Mouse (Mus musculus) liver, postnatal 0 days (tissue): ENCODE results near the gene Ptgr1. TPM values are rescaled to one million over a fixed set of nuclear protein-coding genes. Genes with fewer than 3 reads are reported as not detected.

ENCODE experiments used
- ATAC-seq: fragments of 200-750 bp; cut with Nextera tagmentation; 2 replicates; pipeline ENCODE4 v1.8.0; 2017; ENCODE audit warnings: mild to moderate bottlenecking, moderate library complexity
- DNase-seq: peaks from one replicate; pipeline ENCODE4 v3.0.0-alpha.2; 2016
- H3K27ac ChIP-seq: fragments of 300-500 bp; sonication (generic); 2 replicates; pipeline ENCODE4 v1.5.1; 2014; ENCODE audit warnings: antibody characterized with exemption, moderate library complexity, mild to moderate bottlenecking, low read depth
- H3K27me3 ChIP-seq: fragments of 300-500 bp; sonication (generic); 2 replicates; pipeline ENCODE4 v1.6.1; 2014; ENCODE audit warnings: low read length, control low read depth, mixed read lengths; ENCODE audit not compliant: insufficient read depth
- H3K36me3 ChIP-seq: fragments of 300-500 bp; sonication (generic); replicated peaks from 2 replicates; pipeline ENCODE4 v1.6.1; 2014; ENCODE audit warnings: mild to moderate bottlenecking, control low read depth, low read length, moderate library complexity, mixed read lengths; ENCODE audit not compliant: insufficient read depth
- H3K4me1 ChIP-seq: fragments of 300-500 bp; sonication (generic); 2 replicates; pipeline ENCODE4 v1.6.1; 2014; ENCODE audit warnings: antibody characterized with exemption, mild to moderate bottlenecking, control low read depth; ENCODE audit not compliant: insufficient read depth
- H3K4me2 ChIP-seq: fragments of 300-500 bp; sonication (generic); 2 replicates; pipeline ENCODE4 v1.6.1; 2014; ENCODE audit warnings: low read depth, mild to moderate bottlenecking, low read length, moderate library complexity, mixed read lengths
- H3K4me3 ChIP-seq: fragments of 300-500 bp; sonication (generic); 2 replicates; pipeline ENCODE4 v1.5.1; 2014; ENCODE audit warnings: low read depth, low read length
- H3K9ac ChIP-seq: fragments of 300-500 bp; sonication (generic); replicated peaks from 2 replicates; pipeline ENCODE4 v1.6.1; 2014; ENCODE audit warnings: mild to moderate bottlenecking, moderate library complexity
- H3K9me3 ChIP-seq: fragments of 300-500 bp; sonication (generic); 2 replicates; pipeline ENCODE4 v1.6.1; 2016; ENCODE audit warnings: mild to moderate bottlenecking, control low read depth, low read length, mixed read lengths
- CTCF ChIP-seq: sonication (generic); IDR thresholded peaks from 2 replicates; pipeline ENCODE4 v1.5.1; 2016; ENCODE audit warnings: antibody characterized with exemption, low read depth
- EP300 ChIP-seq: IDR thresholded peaks from 2 replicates; pipeline ENCODE4 v1.6.1; 2016; ENCODE audit warnings: antibody characterized with exemption, low read depth, mild to moderate bottlenecking
- WGBS: fragments of 180-500 bp; shearing (Covaris S2); extraction: QIAGEN DNeasy Blood & Tissue Kit; methylation state at CpG from one replicate; pipeline ENCODE4 v1.1.7; 2014; ENCODE audit not compliant: insufficient replicate concordance; 5-methylcytosine and 5-hydroxymethylcytosine counted together
- polyA plus RNA-seq: library from polyadenylated mRNA; unstranded; fragments of >200 nt; fragmentation: Nextera tagmentation; extraction: Ambion mirVana; gene quantifications from 2 replicates; pipeline ENCODE4 v1.2.1, GENCODE M21; 2015

Gene Ptgr1
- polyA plus RNA-seq, 1 experiment from 2014 or later = 6.8 TPM

GRCm38 (mm10) chr4:58981421-58981820 lies 5.5 kb downstream of the Ptgr1 start:
- no peak overlapping the region for H3K27ac ChIP-seq
- no peak for ATAC-seq
- no peak overlapping the region for H3K4me2 ChIP-seq
- no peaks in the 10 kb centered on the region for H3K27me3 ChIP-seq
- H3K4me3 ChIP-seq = no peak overlapping the region
- 0 out of 2 replicates have a peak, but pooled peaks cover 7% of the 10 kb centered on the region for H3K36me3 ChIP-seq
- WGBS = 78% methylated on average over 6 of the region's 6 CpGs
- TF ChIP-seq CTCF = no peak
- no peak overlapping the region for H3K9ac ChIP-seq
- H3K9me3 ChIP-seq = no peaks in the 10 kb centered on the region
- no peak for DNase-seq
- H3K4me1 ChIP-seq = peaks cover 3% of the 10 kb centered on the region

- Histone ChIP-seq H3K27me3 (no peaks in the 10 kb centered on the region), H3K9ac (no peak overlapping the region), H3K36me3 (peaks cover 15% of the 10 kb centered on the region), H3K4me1 (peaks cover 3% of the 10 kb centered on the region), H3K27ac (no peak overlapping the region), H3K4me2 (no peak overlapping the region), H3K4me3 (no peak overlapping the region), H3K9me3 (no peaks in the 10 kb centered on the region)
- WGBS = 85% methylated on average over 5 of the region's 5 CpGs
- TF ChIP-seq EP300 = no peak
- TF ChIP-seq CTCF = no peak
- ATAC-seq = no peak
- no peak for DNase-seq
Measured at GRCm38 (mm10) chr4:58975711-58976110, 11.2 kb downstream of the Ptgr1 start.

GRCm38 (mm10) chr4:58970678-58971077 lies 16.2 kb downstream of the Ptgr1 start:
- 59% methylated on average over 4 of the region's 4 CpGs for WGBS
- Histone ChIP-seq H3K4me2 (peak overlapping the region; percentile 40; the same call in 1 of the 2 replicates), H3K4me1 (peaks cover 7% of the 10 kb centered on the region), H3K36me3 (peaks cover 13% of the 10 kb centered on the region), H3K27ac (no peak overlapping the region), H3K9ac (no peak overlapping the region), H3K9me3 (no peaks in the 10 kb centered on the region), H3K27me3 (no peaks in the 10 kb centered on the region), H3K4me3 (no peak overlapping the region)
- peak; percentile 60 for DNase-seq
- ATAC-seq = peak; percentile 85
- TF ChIP-seq CTCF = no peak
- peak; percentile 78 for TF ChIP-seq EP300

GRCm38 (mm10) chr4:58965136-58965535 lies 21.8 kb downstream of the Ptgr1 start:
- no peak overlapping the region for H3K4me3 ChIP-seq
- H3K4me2 ChIP-seq = no peak overlapping the region
- TF ChIP-seq EP300 = no peak
- TF ChIP-seq CTCF = no peak
- H3K4me1 ChIP-seq = no peaks in the 10 kb centered on the region; the same call in 1 of the 2 replicates
- H3K27ac ChIP-seq = no peak overlapping the region
- no peaks in the 10 kb centered on the region for H3K27me3 ChIP-seq
- no peak overlapping the region for H3K9ac ChIP-seq
- DNase-seq (no peak), ATAC-seq (no peak)
- no peaks in the 10 kb centered on the region for H3K9me3 ChIP-seq
- H3K36me3 ChIP-seq = no peaks in the 10 kb centered on the region
- WGBS = 81% methylated on average over 1 of the region's 1 CpGs

GRCm38 (mm10) chr4:58963271-58963670 lies 23.6 kb downstream of the Ptgr1 start:
- Histone ChIP-seq H3K9me3 (no peaks in the 10 kb centered on the region), H3K27me3 (no peaks in the 10 kb centered on the region), H3K4me1 (no peaks in the 10 kb centered on the region), H3K9ac (no peak overlapping the region), H3K36me3 (no peaks in the 10 kb centered on the region), H3K27ac (no peak overlapping the region), H3K4me3 (no peak overlapping the region), H3K4me2 (no peak overlapping the region)
- 81% methylated on average over 4 of the region's 4 CpGs for WGBS
- ATAC-seq (no peak), DNase-seq (no peak)
- TF ChIP-seq CTCF = no peak
- no peak for TF ChIP-seq EP300

GRCm38 (mm10) chr4:58961719-58962118 lies 25.2 kb downstream of the Ptgr1 start:
- Histone ChIP-seq H3K27ac (no peak overlapping the region), H3K9ac (no peak overlapping the region), H3K4me2 (no peak overlapping the region), H3K4me3 (no peak overlapping the region), H3K4me1 (no peaks in the 10 kb centered on the region), H3K27me3 (no peaks in the 10 kb centered on the region), H3K36me3 (no peaks in the 10 kb centered on the region), H3K9me3 (no peaks in the 10 kb centered on the region)
- 85% methylated on average over 15 of the region's 15 CpGs for WGBS
- TF ChIP-seq CTCF (no peak), EP300 (no peak)
- ATAC-seq (no peak), DNase-seq (no peak)

- TF ChIP-seq CTCF (no peak), EP300 (no peak)
- Histone ChIP-seq H3K4me2 (no peak overlapping the region), H3K9me3 (no peaks in the 10 kb centered on the region), H3K27me3 (no peaks in the 10 kb centered on the region), H3K27ac (no peak overlapping the region), H3K9ac (no peak overlapping the region), H3K36me3 (no peaks in the 10 kb centered on the region), H3K4me3 (no peak overlapping the region), H3K4me1 (no peaks in the 10 kb centered on the region)
- 85% methylated on average over 11 of the region's 11 CpGs for WGBS
- ATAC-seq (no peak), DNase-seq (no peak)
Measured at GRCm38 (mm10) chr4:58952630-58953029, 34.3 kb downstream of the Ptgr1 start.
